Mouse (Mus musculus) hindbrain, embryonic 16.5 days (tissue): ENCODE data around the gene Arhgef3. TPM values are rescaled to one million over a fixed set of nuclear protein-coding genes. Genes with fewer than 3 reads are reported as not detected.

ENCODE experiments used
- ATAC-seq: fragments of 200-750 bp; cut with Nextera tagmentation; 2 replicates; pipeline ENCODE4 v1.8.0; 2017; ENCODE audit warnings: moderate TSS enrichment, moderate library complexity
- H3K27ac ChIP-seq: fragments of 300-500 bp; sonication (generic); 2 replicates; pipeline ENCODE4 v1.5.1; 2014; ENCODE audit warnings: low read depth, mild to moderate bottlenecking, control low read depth, low read length, moderate library complexity
- H3K27me3 ChIP-seq: fragments of 300-500 bp; sonication (generic); replicated peaks from 2 replicates; pipeline ENCODE4 v1.6.1; 2014; ENCODE audit warnings: low read length; ENCODE audit not compliant: control insufficient read depth, insufficient read depth
- H3K36me3 ChIP-seq: fragments of 300-500 bp; sonication (generic); 2 replicates; pipeline ENCODE4 v1.6.1; 2014; ENCODE audit warnings: mild to moderate bottlenecking, low read length, moderate library complexity, mixed read lengths; ENCODE audit not compliant: control insufficient read depth, insufficient read depth
- H3K4me1 ChIP-seq: fragments of 300-500 bp; sonication (generic); 2 replicates; pipeline ENCODE4 v1.6.1; 2014; ENCODE audit warnings: low read depth, low read length; ENCODE audit not compliant: control insufficient read depth, insufficient read depth
- H3K4me2 ChIP-seq: fragments of 300-500 bp; sonication (generic); 2 replicates; pipeline ENCODE4 v1.6.1; 2014; ENCODE audit warnings: mild to moderate bottlenecking, low read length, control low read depth, moderate library complexity
- H3K4me3 ChIP-seq: fragments of 300-500 bp; sonication (generic); 2 replicates; pipeline ENCODE4 v1.5.1; 2014; ENCODE audit warnings: mild to moderate bottlenecking, low read length, control low read depth, moderate library complexity
- H3K9ac ChIP-seq: fragments of 300-500 bp; sonication (generic); 2 replicates; pipeline ENCODE4 v1.6.1; 2014; ENCODE audit warnings: low read depth, mild to moderate bottlenecking, control low read depth, low read length, moderate library complexity
- H3K9me3 ChIP-seq: fragments of 300-500 bp; sonication (generic); 2 replicates; pipeline ENCODE4 v1.6.1; 2014; ENCODE audit warnings: mild to moderate bottlenecking, low read length, moderate library complexity; ENCODE audit not compliant: control insufficient read depth
- WGBS: fragments of 180-500 bp; shearing (Covaris S2); extraction: QIAGEN DNeasy Blood & Tissue Kit; methylation state at CpG from one replicate; pipeline ENCODE4 v1.1.7; 2014; 5-methylcytosine and 5-hydroxymethylcytosine counted together
- polyA plus RNA-seq: library from polyadenylated mRNA; unstranded; fragments of >200 nt; fragmentation: Nextera tagmentation; extraction: Ambion mirVana; gene quantifications from 2 replicates; pipeline ENCODE4 v1.2.1, GENCODE M21; 2015

Arhgef3 gene
- polyA plus RNA-seq, 1 experiment from 2014 or later = 18.4 TPM

- Histone ChIP-seq H3K9me3 (no peaks in the 10 kb centered on the region), H3K4me1 (no peaks in the 10 kb centered on the region; the same call in 1 of the 2 replicates), H3K27ac (peak overlapping the region; percentile 78), H3K36me3 (no peaks in the 10 kb centered on the region), H3K9ac (no peak overlapping the region; the same call in 1 of the 2 replicates), H3K4me3 (no peak overlapping the region), H3K27me3 (no peaks in the 10 kb centered on the region), H3K4me2 (no peak overlapping the region)
- 59% methylated on average over 4 of the region's 4 CpGs for WGBS
- ATAC-seq = peak; percentile 87
Measured at GRCm38 (mm10) chr14:27167177-27167576, 52.5 kb downstream of the Arhgef3 start.

DNA sequence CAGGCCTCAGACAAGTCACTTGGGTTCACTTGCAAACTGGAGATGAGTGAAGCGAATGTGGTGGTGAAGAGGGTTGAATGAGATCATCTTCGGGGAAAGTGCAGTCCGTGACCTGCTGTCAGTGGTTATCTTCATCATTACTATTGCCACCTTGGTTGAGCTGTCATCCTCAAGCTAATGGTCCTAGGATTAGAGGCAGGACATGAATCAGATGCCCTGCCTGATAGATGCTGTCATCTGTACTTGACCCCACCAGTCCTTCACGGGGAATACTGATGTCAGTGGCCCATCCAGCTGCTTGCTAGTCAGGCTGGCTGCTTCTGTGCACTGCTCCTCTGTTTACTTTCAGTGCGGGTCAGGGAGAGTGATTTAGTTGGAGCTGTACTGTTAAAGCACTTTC, 53.7 kb downstream of the Arhgef3 start:
- ATAC-seq = no peak
- no peak overlapping the region for H3K4me3 ChIP-seq
- H3K4me2 ChIP-seq = no peak overlapping the region
- H3K27ac ChIP-seq = no peak overlapping the region
- H3K36me3 ChIP-seq = no peaks in the 10 kb centered on the region
- no peaks in the 10 kb centered on the region for H3K27me3 ChIP-seq
- 87% methylated on average over 5 of the region's 5 CpGs for WGBS
- no peaks in the 10 kb centered on the region for H3K9me3 ChIP-seq
- no peak overlapping the region for H3K9ac ChIP-seq
- no peaks in the 10 kb centered on the region; the same call in 1 of the 2 replicates for H3K4me1 ChIP-seq

DNA sequence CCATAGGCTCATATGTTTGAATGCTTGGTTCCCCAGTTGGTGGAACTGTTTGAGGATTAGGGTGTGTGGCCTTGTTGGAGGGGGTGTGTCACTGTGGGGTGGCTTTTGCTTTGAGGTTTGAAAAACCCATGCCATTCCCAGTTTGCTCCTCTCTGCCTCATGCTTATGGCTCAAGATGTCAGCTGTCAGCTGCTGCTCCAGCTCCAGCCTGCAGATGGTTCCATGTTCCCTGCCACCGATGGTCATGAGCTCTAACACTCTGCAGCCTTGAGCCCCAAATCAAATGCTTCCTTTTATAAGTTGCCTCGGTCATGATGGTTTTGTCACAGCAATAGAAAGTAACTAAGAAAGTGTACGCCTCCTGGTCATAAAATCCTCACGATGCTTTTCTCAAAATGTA, 54.6 kb downstream of the Arhgef3 start:
- 81% methylated on average over 4 of the region's 4 CpGs for WGBS
- ATAC-seq = no peak
- H3K9ac ChIP-seq = no peak overlapping the region

GRCm38 (mm10) chr14:27170421-27170820, 55.7 kb downstream of the Arhgef3 start:
- Histone ChIP-seq H3K4me2 (no peak overlapping the region), H3K4me1 (no peaks in the 10 kb centered on the region; the same call in 1 of the 2 replicates), H3K4me3 (no peak overlapping the region), H3K36me3 (no peaks in the 10 kb centered on the region), H3K27ac (no peak overlapping the region), H3K9me3 (no peaks in the 10 kb centered on the region), H3K9ac (no peak overlapping the region), H3K27me3 (no peaks in the 10 kb centered on the region)
- ATAC-seq = no peak
- 98% methylated on average over 2 of the region's 2 CpGs for WGBS

More for the DNA sequence above, 54.6 kb downstream of the Arhgef3 start:
- no peak overlapping the region for H3K4me2 ChIP-seq
- H3K36me3 ChIP-seq = no peaks in the 10 kb centered on the region
- H3K9me3 ChIP-seq = no peaks in the 10 kb centered on the region
- no peak overlapping the region for H3K4me3 ChIP-seq
- no peaks in the 10 kb centered on the region for H3K27me3 ChIP-seq
- H3K27ac ChIP-seq = no peak overlapping the region
- H3K4me1 ChIP-seq = no peaks in the 10 kb centered on the region; the same call in 1 of the 2 replicates

GRCm38 (mm10) chr14:27171175-27171830, 56.6 kb downstream of the Arhgef3 start:
- WGBS = 77% methylated on average over 14 of the region's 14 CpGs
- Histone ChIP-seq H3K27me3 (no peaks in the 10 kb centered on the region), H3K4me3 (no peak overlapping the region), H3K4me2 (no peak overlapping the region), H3K4me1 (no peaks in the 10 kb centered on the region; the same call in 1 of the 2 replicates), H3K36me3 (no peaks in the 10 kb centered on the region), H3K27ac (no peak overlapping the region), H3K9ac (no peak overlapping the region), H3K9me3 (no peaks in the 10 kb centered on the region)
- no peak for ATAC-seq

DNA sequence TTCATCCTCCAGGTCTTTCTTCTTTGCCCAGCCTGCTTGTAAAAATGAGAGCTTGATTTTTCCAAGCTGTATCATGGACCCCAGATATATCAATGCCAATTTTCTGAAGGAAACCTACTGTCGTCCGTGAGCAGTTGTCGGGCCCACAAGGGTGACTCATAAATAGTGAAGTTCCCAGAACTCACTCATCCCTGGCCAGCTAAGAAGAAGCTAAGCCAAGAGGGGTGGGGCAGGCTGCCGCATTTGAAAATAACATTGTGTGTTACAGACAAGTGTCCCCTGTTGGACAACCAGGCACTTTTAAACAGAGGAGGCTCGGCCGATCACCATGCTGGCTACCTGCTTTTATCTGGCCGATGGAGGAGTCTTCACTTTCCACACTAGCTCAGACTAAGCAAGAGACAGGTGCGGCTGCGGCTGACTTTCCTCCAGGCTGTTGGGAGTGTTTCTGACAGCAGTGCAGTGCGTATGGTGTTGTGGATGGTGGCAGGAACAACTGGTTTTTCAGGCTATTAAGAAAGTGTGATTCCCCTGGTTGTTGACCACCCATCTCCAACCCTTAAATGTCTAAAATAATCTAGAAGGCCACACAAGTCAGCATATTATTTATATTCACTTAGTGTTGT, 58.6 kb downstream of the Arhgef3 start:
- Histone ChIP-seq H3K9ac (no peak overlapping the region), H3K27me3 (no peaks in the 10 kb centered on the region), H3K27ac (no peak overlapping the region), H3K4me3 (no peak overlapping the region), H3K36me3 (no peaks in the 10 kb centered on the region), H3K9me3 (no peaks in the 10 kb centered on the region), H3K4me2 (no peak overlapping the region), H3K4me1 (no peaks in the 10 kb centered on the region)
- ATAC-seq = no peak
- 83% methylated on average over 10 of the region's 10 CpGs for WGBS

GRCm38 (mm10) chr14:27174188-27174786, 59.6 kb downstream of the Arhgef3 start:
- no peak overlapping the region for H3K4me2 ChIP-seq
- H3K27ac ChIP-seq = no peak overlapping the region
- no peaks in the 10 kb centered on the region for H3K27me3 ChIP-seq
- H3K9me3 ChIP-seq = no peaks in the 10 kb centered on the region
- H3K4me1 ChIP-seq = no peaks in the 10 kb centered on the region
- WGBS = 67% methylated on average over 6 of the region's 6 CpGs
- ATAC-seq = 0 out of 2 replicates have a peak, but pooled peaks have one; percentile 30
- H3K36me3 ChIP-seq = no peaks in the 10 kb centered on the region
- no peak overlapping the region for H3K9ac ChIP-seq
- H3K4me3 ChIP-seq = no peak overlapping the region

- Histone ChIP-seq H3K27ac (no peak overlapping the region), H3K27me3 (no peaks in the 10 kb centered on the region), H3K4me3 (no peak overlapping the region), H3K4me2 (no peak overlapping the region), H3K36me3 (no peaks in the 10 kb centered on the region), H3K9ac (no peak overlapping the region), H3K9me3 (no peaks in the 10 kb centered on the region), H3K4me1 (no peaks in the 10 kb centered on the region)
- whole genome bisulfite sequencing = 54% methylated on average over 12 of the region's 12 CpGs
- ATAC-seq = peak; percentile 27; the same call in 1 of the 2 replicates
Measured at GRCm38 (mm10) chr14:27174831-27175301, 60.2 kb downstream of the Arhgef3 start.

GRCm38 (mm10) chr14:27175343-27175742, 60.6 kb downstream of the Arhgef3 start:
- Histone ChIP-seq H3K4me3 (no peak overlapping the region), H3K36me3 (no peaks in the 10 kb centered on the region), H3K9me3 (no peaks in the 10 kb centered on the region), H3K9ac (no peak overlapping the region), H3K4me2 (no peak overlapping the region), H3K27me3 (no peaks in the 10 kb centered on the region), H3K4me1 (no peaks in the 10 kb centered on the region), H3K27ac (no peak overlapping the region)
- no peak for ATAC-seq
- 67% methylated on average over 11 of the region's 11 CpGs for WGBS
